Mouse (Mus musculus): ENCODE results near the gene Tagln3.

DNA sequence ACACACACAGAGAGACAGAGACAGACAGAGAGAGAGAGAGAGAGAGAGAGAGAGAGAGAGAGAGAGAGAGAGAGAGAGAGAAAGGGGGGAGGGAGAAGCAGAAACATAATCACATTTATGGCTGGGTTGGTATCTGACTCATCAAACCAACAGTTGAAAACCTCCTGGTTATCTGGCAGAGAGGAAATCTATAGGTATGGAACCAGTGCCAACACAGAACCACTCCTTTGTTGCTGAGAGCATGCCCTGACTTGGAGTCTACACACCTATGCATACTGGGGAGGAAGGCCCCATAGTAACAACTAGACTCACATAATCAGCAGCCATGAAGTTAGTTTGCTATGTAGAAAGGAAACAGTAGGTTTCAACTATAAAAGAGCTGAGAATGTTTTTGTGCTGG is 62.0 kb downstream of the Tagln3 start:
- TF ChIP-seq CTCF (IDR thresholded peaks at IDR 0.05; ENCODE audit: low read depth, low read length) = no peak
- TF ChIP-seq POLR2A (IDR thresholded peaks at IDR 0.05; ENCODE audit: extremely low read depth, insufficient read depth, low read length) = no peak
